Mouse (Mus musculus): ENCODE data around the gene Lbx1. TPM values are rescaled to one million over a fixed set of nuclear protein-coding genes. Genes with fewer than 3 reads are reported as not detected.
A peak's percentile ranks its signal among the peaks of the same experiment; 100 is the strongest.

Gene Lbx1
- polyA plus RNA-seq, 1 experiment, result not detected

- Histone ChIP-seq H3K4me1 (ENCODE audit: control insufficient read depth, insufficient read depth, low read length) (no peaks in the 10 kb centered on the region), H3K27ac (ENCODE audit: insufficient read depth, low read depth, low read length) (no peak overlapping the region), H3K4me3 (ENCODE audit: insufficient read depth, low read length) (no peak overlapping the region)
- TF ChIP-seq POLR2A (IDR thresholded peaks at IDR 0.05; ENCODE audit: borderline replicate concordance, low read depth, low read length), result no peak
These were observed 14.2 kb downstream of the Lbx1 start for GRCm38 (mm10) chr19:45221458-45221783.

- TF ChIP-seq CTCF (IDR thresholded peaks at IDR 0.05; ENCODE audit: low read depth, low read length) (peak; percentile 99), POLR2A (IDR thresholded peaks at IDR 0.05; ENCODE audit: borderline replicate concordance, low read depth, low read length) (no peak)
- H3K4me3 ChIP-seq (ENCODE audit: insufficient read depth, low read length), result no peak overlapping the region
- no peaks in the 10 kb centered on the region for H3K4me1 ChIP-seq (ENCODE audit: control insufficient read depth, insufficient read depth, low read length)
- H3K27ac ChIP-seq (ENCODE audit: insufficient read depth, low read depth, low read length), result no peak overlapping the region
These were observed 14.8 kb downstream of the Lbx1 start for GRCm38 (mm10) chr19:45220593-45221457.

- TF ChIP-seq POLR2A (IDR thresholded peaks at IDR 0.05; ENCODE audit: borderline replicate concordance, low read depth, low read length) (no peak), CTCF (IDR thresholded peaks at IDR 0.05; ENCODE audit: low read depth, low read length) (peak; percentile 77)
- no peak overlapping the region for H3K4me3 ChIP-seq (ENCODE audit: insufficient read depth, low read length)
- H3K27ac ChIP-seq (ENCODE audit: insufficient read depth, low read depth, low read length), result no peak overlapping the region
- no peaks in the 10 kb centered on the region for H3K4me1 ChIP-seq (ENCODE audit: control insufficient read depth, insufficient read depth, low read length)
These were observed 19.4 kb downstream of the Lbx1 start for GRCm38 (mm10) chr19:45216240-45216639.

- Histone ChIP-seq H3K27ac (ENCODE audit: insufficient read depth, low read depth, low read length) (no peak overlapping the region), H3K4me3 (ENCODE audit: insufficient read depth, low read length) (no peak overlapping the region), H3K4me1 (ENCODE audit: control insufficient read depth, insufficient read depth, low read length) (no peaks in the 10 kb centered on the region)
- TF ChIP-seq CTCF (IDR thresholded peaks at IDR 0.05; ENCODE audit: low read depth, low read length), result no peak
- TF ChIP-seq POLR2A (IDR thresholded peaks at IDR 0.05; ENCODE audit: borderline replicate concordance, low read depth, low read length), result no peak
These were observed 20.2 kb downstream of the Lbx1 start for GRCm38 (mm10) chr19:45215431-45215830.

- no peaks in the 10 kb centered on the region for H3K4me1 ChIP-seq (ENCODE audit: control insufficient read depth, insufficient read depth, low read length)
- TF ChIP-seq CTCF (IDR thresholded peaks at IDR 0.05; ENCODE audit: low read depth, low read length), result no peak
- TF ChIP-seq POLR2A (IDR thresholded peaks at IDR 0.05; ENCODE audit: borderline replicate concordance, low read depth, low read length), result no peak
- no peak overlapping the region for H3K4me3 ChIP-seq (ENCODE audit: insufficient read depth, low read length)
- H3K27ac ChIP-seq (ENCODE audit: insufficient read depth, low read depth, low read length), result no peak overlapping the region
These were observed 25.7 kb downstream of the Lbx1 start for GRCm38 (mm10) chr19:45209776-45210422.

GRCm38 (mm10) chr19:45209191-45209590, 26.4 kb downstream of the Lbx1 start:
- no peak overlapping the region for H3K27ac ChIP-seq (ENCODE audit: insufficient read depth, low read depth, low read length)
- H3K4me3 ChIP-seq (ENCODE audit: insufficient read depth, low read length), result no peak overlapping the region
- no peaks in the 10 kb centered on the region for H3K4me1 ChIP-seq (ENCODE audit: control insufficient read depth, insufficient read depth, low read length)
- TF ChIP-seq CTCF (IDR thresholded peaks at IDR 0.05; ENCODE audit: low read depth, low read length) (no peak), POLR2A (IDR thresholded peaks at IDR 0.05; ENCODE audit: borderline replicate concordance, low read depth, low read length) (no peak)

- no peaks in the 10 kb centered on the region for H3K4me1 ChIP-seq (ENCODE audit: control insufficient read depth, insufficient read depth, low read length)
- TF ChIP-seq CTCF (IDR thresholded peaks at IDR 0.05; ENCODE audit: low read depth, low read length), result no peak
- no peak for TF ChIP-seq POLR2A (IDR thresholded peaks at IDR 0.05; ENCODE audit: borderline replicate concordance, low read depth, low read length)
- no peak overlapping the region for H3K4me3 ChIP-seq (ENCODE audit: insufficient read depth, low read length)
- no peak overlapping the region for H3K27ac ChIP-seq (ENCODE audit: insufficient read depth, low read depth, low read length)
These were observed 27.1 kb downstream of the Lbx1 start for GRCm38 (mm10) chr19:45208438-45209060.

- H3K4me3 ChIP-seq (ENCODE audit: insufficient read depth, low read length), result no peak overlapping the region
- no peaks in the 10 kb centered on the region for H3K4me1 ChIP-seq (ENCODE audit: control insufficient read depth, insufficient read depth, low read length)
- no peak overlapping the region for H3K27ac ChIP-seq (ENCODE audit: insufficient read depth, low read depth, low read length)
- no peak for TF ChIP-seq CTCF (IDR thresholded peaks at IDR 0.05; ENCODE audit: low read depth, low read length)
- no peak for TF ChIP-seq POLR2A (IDR thresholded peaks at IDR 0.05; ENCODE audit: borderline replicate concordance, low read depth, low read length)
These were observed 27.8 kb downstream of the Lbx1 start for GRCm38 (mm10) chr19:45207662-45208437.

GRCm38 (mm10) chr19:45207153-45207552, 28.5 kb downstream of the Lbx1 start:
- no peak overlapping the region for H3K27ac ChIP-seq (ENCODE audit: insufficient read depth, low read depth, low read length)
- no peak for TF ChIP-seq POLR2A (IDR thresholded peaks at IDR 0.05; ENCODE audit: borderline replicate concordance, low read depth, low read length)
- no peak for TF ChIP-seq CTCF (IDR thresholded peaks at IDR 0.05; ENCODE audit: low read depth, low read length)
- no peaks in the 10 kb centered on the region for H3K4me1 ChIP-seq (ENCODE audit: control insufficient read depth, insufficient read depth, low read length)
- no peak overlapping the region for H3K4me3 ChIP-seq (ENCODE audit: insufficient read depth, low read length)
